Comparison of ENCODE assay signal across 8 mouse cellular contexts in genomic region chr10:61680015-61680913, GRCm38 (mm10). TPM values are rescaled to one million over a fixed set of nuclear protein-coding genes. Genes with fewer than 3 reads are reported as not detected.
DNase-seq lines count a peak whose midpoint lies in the region; ATAC-seq and TF ChIP-seq lines count a peak whose summit lies in the region.

Sar1a (plus strand) TSS chr10:61680299.

- H3K4me2 ChIP-seq in embryonic facial prominence, embryonic 13.5 days, result peak within 1 kb of the TSS; percentile 91
- H3K4me2 ChIP-seq in limb, embryonic 13.5 days (replicated peaks), result peak within 1 kb of the TSS; percentile 75
- peak within 1 kb of the TSS; percentile 72 for H3K4me2 ChIP-seq in midbrain, embryonic 16.5 days (ENCODE audit: low read length)

- TF ChIP-seq POLR2A in heart, adult 2 months (IDR thresholded peaks at IDR 0.05; ENCODE audit: insufficient read depth, low read depth, low read length), result peak; percentile 97

- H3K36me3 ChIP-seq in embryonic facial prominence, embryonic 13.5 days, result peaks cover 15% of the 10 kb centered on the region
- peaks cover 6% of the 10 kb centered on the region; the same call in 1 of the 2 replicates for H3K36me3 ChIP-seq in heart, adult 2 months (ENCODE audit: control insufficient read depth, insufficient read depth, low read length)
- H3K36me3 ChIP-seq in limb, embryonic 13.5 days, result peaks cover 13% of the 10 kb centered on the region
- H3K36me3 ChIP-seq in midbrain, embryonic 16.5 days (ENCODE audit: control insufficient read depth, insufficient read depth, low read length), result peaks cover 3% of the 10 kb centered on the region

- H3K27me3 ChIP-seq in embryonic facial prominence, embryonic 13.5 days, result no peaks in the 10 kb centered on the region
- H3K27me3 ChIP-seq in heart, adult 2 months (ENCODE audit: control insufficient read depth, insufficient read depth, low read length), result no peaks in the 10 kb centered on the region
- H3K27me3 ChIP-seq in limb, embryonic 13.5 days, result no peaks in the 10 kb centered on the region
- no peaks in the 10 kb centered on the region for H3K27me3 ChIP-seq in midbrain, embryonic 16.5 days (ENCODE audit: control insufficient read depth, insufficient read depth, low read depth, low read length)

- TF ChIP-seq CTCF in heart, adult 2 months (IDR thresholded peaks at IDR 0.05), result no peak

- peak within 1 kb of the TSS; percentile 94 for H3K4me3 ChIP-seq in embryonic facial prominence, embryonic 13.5 days
- H3K4me3 ChIP-seq in heart, adult 2 months, result peak within 1 kb of the TSS; percentile 86
- H3K4me3 ChIP-seq in limb, embryonic 13.5 days, result peak within 1 kb of the TSS; percentile 78
- H3K4me3 ChIP-seq in midbrain, embryonic 16.5 days (ENCODE audit: low read depth, low read length), result peak within 1 kb of the TSS; percentile 96

- peak within 1 kb of the TSS; percentile 91 for H3K27ac ChIP-seq in embryonic facial prominence, embryonic 13.5 days
- peak within 1 kb of the TSS; percentile 85 for H3K27ac ChIP-seq in heart, adult 2 months
- peak within 1 kb of the TSS; percentile 78 for H3K27ac ChIP-seq in limb, embryonic 13.5 days
- H3K27ac ChIP-seq in midbrain, embryonic 16.5 days (ENCODE audit: low read length), result peak within 1 kb of the TSS; percentile 83

- peak; percentile 99 for ATAC-seq in embryonic facial prominence, embryonic 13.5 days (ENCODE audit: insufficient number of reproducible peaks, insufficient read depth, low FRiP score, low TSS enrichment, low read depth)
- peak; percentile 100 for ATAC-seq in limb, embryonic 13.5 days (ENCODE audit: low FRiP score, low read depth)
- ATAC-seq in midbrain, embryonic 16.5 days, result peak; percentile 99

- under 1% methylated on average over 83 of the region's 84 CpGs for WGBS in embryonic facial prominence, embryonic 13.5 days
- under 1% methylated on average over 60 of the region's 84 CpGs for WGBS in heart, adult 2 months
- under 1% methylated on average over 82 of the region's 84 CpGs for WGBS in limb, embryonic 13.5 days
- under 1% methylated on average over 72 of the region's 84 CpGs for WGBS in midbrain, embryonic 16.5 days

- TF ChIP-seq EP300 in heart, adult 2 months (IDR thresholded peaks at IDR 0.05; ENCODE audit: insufficient read depth, low read depth, low read length), result peak; percentile 73; the same call in 1 of the 2 replicates

- H3K9ac ChIP-seq in embryonic facial prominence, embryonic 13.5 days, result peak within 1 kb of the TSS; percentile 97
- H3K9ac ChIP-seq in heart, adult 2 months (ENCODE audit: low read depth, low read length), result peak within 1 kb of the TSS; percentile 92
- peak within 1 kb of the TSS; percentile 93 for H3K9ac ChIP-seq in limb, embryonic 13.5 days
- peak within 1 kb of the TSS; percentile 97 for H3K9ac ChIP-seq in midbrain, embryonic 16.5 days (ENCODE audit: low read depth, low read length)

- no peaks in the 10 kb centered on the region for H3K9me3 ChIP-seq in embryonic facial prominence, embryonic 13.5 days
- no peaks in the 10 kb centered on the region for H3K9me3 ChIP-seq in limb, embryonic 13.5 days
- no peaks in the 10 kb centered on the region for H3K9me3 ChIP-seq in midbrain, embryonic 16.5 days (replicated peaks; ENCODE audit: control insufficient read depth, low read length, poor library complexity, severe bottlenecking)

- H3K4me1 ChIP-seq in embryonic facial prominence, embryonic 13.5 days, result peaks cover 24% of the 10 kb centered on the region
- H3K4me1 ChIP-seq in heart, adult 2 months (ENCODE audit: control insufficient read depth, insufficient read depth, low read length), result peaks cover 7% of the 10 kb centered on the region
- H3K4me1 ChIP-seq in limb, embryonic 13.5 days, result peaks cover 21% of the 10 kb centered on the region
- H3K4me1 ChIP-seq in midbrain, embryonic 16.5 days (ENCODE audit: control insufficient read depth, insufficient read depth, low read length), result peaks cover 18% of the 10 kb centered on the region

- peak; percentile 97 for DNase-seq in 3134 (ENCODE audit: extremely low read depth, insufficient read length, low spot score)
- DNase-seq in adrenal gland, postnatal 36 days, result peak; percentile 99
- peak; percentile 99 for DNase-seq in heart, adult 2 months
- peak; percentile 98 for DNase-seq in kidney, adult 8-10 months
- peak; percentile 97 to 99 for DNase-seq in spleen, postnatal 10 days (ENCODE audit: low spot score in 2 of 2)

- peaks cover 6% of the 10 kb centered on the region for H3K79me2 ChIP-seq in heart, adult 2 months (replicated peaks; ENCODE audit: control insufficient read depth, insufficient read depth, low read length)

- intact Hi-C loops in heart, adult 2 months (cut with DNase I), result loop anchor here (1.0 kb wide), 1 partner anchor 35 kb away; the partner anchor contains the start of gene Aifm2

RNA-seq across cellular contexts. Expression of gene Sar1a, which starts in this region (rescaled TPM):
- 100 to 1,000 TPM; 198 to 208 TPM for total RNA-seq in adrenal gland, postnatal 36 days (2021)
- 272 and 274 TPM in 2 replicates for polyA plus RNA-seq in embryonic facial prominence, embryonic 13.5 days (2015; fragmentation: Nextera tagmentation; extraction: Ambion mirVana)
- 100 to 1,000 TPM; 166 to 197 TPM for total RNA-seq in heart, adult 2 months (2021)
- 82.7 and 134 TPM in 2 replicates for polyA plus RNA-seq in heart, adult 2 months (2012; rRNA removed)
- polyA plus RNA-seq in limb, embryonic 13.5 days (2015; fragmentation: Nextera tagmentation; extraction: Ambion mirVana), result 291 and 292 TPM in 2 replicates
- 197 and 202 TPM in 2 replicates for polyA plus RNA-seq in midbrain, embryonic 16.5 days (2015; fragmentation: Nextera tagmentation; extraction: Ambion mirVana)

Comparison
In these comparisons a context has a peak if more than half of its experiments do, and no peak if none do; other contexts are left out.
1. Peak in every context shown above with its lines: DNase-seq, ATAC-seq, H3K4me3 ChIP-seq and H3K27ac ChIP-seq.